Mouse (Mus musculus) hindbrain, embryonic 12.5 days (tissue): Measurements from ENCODE around the gene Rab26. TPM values are rescaled to one million over a fixed set of nuclear protein-coding genes. Genes with fewer than 3 reads are reported as not detected.

Experiments used
- ATAC-seq: fragments of 200-750 bp; cut with Nextera tagmentation; 2 replicates; pipeline ENCODE4 v1.8.0; 2017; ENCODE audit warnings: moderate TSS enrichment; ENCODE audit not compliant: low FRiP score
- H3K27ac ChIP-seq: fragments of 300-500 bp; sonication (generic); 2 replicates; pipeline ENCODE4 v1.5.1; 2016; ENCODE audit warnings: mild to moderate bottlenecking
- H3K27me3 ChIP-seq: fragments of 300-500 bp; sonication (generic); 2 replicates; pipeline ENCODE4 v1.6.1; 2016; ENCODE audit warnings: mild to moderate bottlenecking
- H3K36me3 ChIP-seq: fragments of 300-500 bp; sonication (generic); 2 replicates; pipeline ENCODE4 v1.6.1; 2016; ENCODE audit warnings: mild to moderate bottlenecking
- H3K4me1 ChIP-seq: fragments of 300-500 bp; sonication (generic); 2 replicates; pipeline ENCODE4 v1.6.1; 2016
- H3K4me2 ChIP-seq: fragments of 300-500 bp; sonication (generic); replicated peaks from 2 replicates; pipeline ENCODE4 v1.6.1; 2016; ENCODE audit warnings: mild to moderate bottlenecking
- H3K4me3 ChIP-seq: fragments of 300-500 bp; sonication (generic); 2 replicates; pipeline ENCODE4 v1.5.1; 2016; ENCODE audit warnings: mild to moderate bottlenecking
- H3K9ac ChIP-seq: fragments of 300-500 bp; sonication (generic); 2 replicates; pipeline ENCODE4 v1.6.1; 2016; ENCODE audit warnings: mild to moderate bottlenecking, moderate library complexity
- H3K9me3 ChIP-seq: fragments of 300-500 bp; sonication (generic); replicated peaks from 2 replicates; pipeline ENCODE4 v1.6.1; 2016; ENCODE audit warnings: mild to moderate bottlenecking
- WGBS: fragments of 180-500 bp; shearing (Covaris S2); methylation state at CpG from one replicate; pipeline ENCODE4 v1.1.7; 2016; 5-methylcytosine and 5-hydroxymethylcytosine counted together
- polyA plus RNA-seq: library from polyadenylated mRNA; unstranded; fragments of >200 nt; fragmentation: Nextera tagmentation; extraction: Ambion mirVana; gene quantifications from 2 replicates; pipeline ENCODE4 v1.2.1, GENCODE M21; 2016

The Rab26 gene
- polyA plus RNA-seq, 1 experiment from 2014 or later, result 2.8 TPM

- WGBS, result 28% methylated on average over 12 of the region's 12 CpGs
- H3K36me3 ChIP-seq, result no peaks in the 10 kb centered on the region
- no peak overlapping the region for H3K27ac ChIP-seq
- ATAC-seq, result no peak
- H3K4me1 ChIP-seq, result peaks cover 7% of the 10 kb centered on the region
- no peaks in the 10 kb centered on the region for H3K9me3 ChIP-seq
- H3K4me3 ChIP-seq, result no peak overlapping the region
- peak overlapping the region; percentile 7 for H3K4me2 ChIP-seq
- H3K27me3 ChIP-seq, result peaks cover 27% of the 10 kb centered on the region
- H3K9ac ChIP-seq, result no peak overlapping the region
These were observed 10.6 kb upstream of the Rab26 start for GRCm38 (mm10) chr17:24544613-24545012.

DNA sequence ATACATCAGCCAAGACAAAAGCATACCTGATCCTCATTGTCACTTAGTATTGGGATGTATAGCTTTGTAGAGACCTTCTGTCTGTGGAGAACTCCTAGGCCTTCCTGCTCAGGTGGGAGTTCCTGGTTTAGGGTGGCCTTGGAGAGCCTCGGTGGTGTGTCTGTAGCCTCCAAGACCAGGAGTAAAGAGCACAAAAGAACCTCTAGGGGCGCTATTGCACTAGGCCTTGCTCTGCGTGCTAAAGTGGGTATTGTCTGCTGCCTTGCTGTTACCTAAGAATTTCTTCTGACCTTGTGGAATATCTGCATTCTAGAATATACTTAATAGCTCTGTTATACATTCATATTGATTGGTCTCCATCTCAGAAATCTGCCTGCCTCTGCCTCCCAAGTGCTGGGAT, 6.4 kb upstream of the Rab26 start:
- no peak overlapping the region for H3K4me2 ChIP-seq
- WGBS, result 7% methylated on average over 3 of the region's 3 CpGs
- H3K36me3 ChIP-seq, result no peaks in the 10 kb centered on the region
- no peak overlapping the region for H3K9ac ChIP-seq
- H3K4me1 ChIP-seq, result peaks cover 3% of the 10 kb centered on the region
- peaks cover 6% of the 10 kb centered on the region; the same call in 1 of the 2 replicates for H3K27me3 ChIP-seq
- no peak overlapping the region for H3K4me3 ChIP-seq
- no peaks in the 10 kb centered on the region for H3K9me3 ChIP-seq
- no peak for ATAC-seq
- no peak overlapping the region for H3K27ac ChIP-seq

- no peak overlapping the region for H3K9ac ChIP-seq
- H3K4me1 ChIP-seq, result peaks cover 3% of the 10 kb centered on the region; the same call in 1 of the 2 replicates
- H3K27ac ChIP-seq, result no peak overlapping the region
- H3K4me3 ChIP-seq, result no peak overlapping the region
- H3K4me2 ChIP-seq, result no peak overlapping the region
- no peaks in the 10 kb centered on the region for H3K9me3 ChIP-seq
- no peaks in the 10 kb centered on the region for H3K36me3 ChIP-seq
- 70% methylated on average over 8 of the region's 8 CpGs for WGBS
- H3K27me3 ChIP-seq, result no peaks in the 10 kb centered on the region
- no peak for ATAC-seq
These were observed 4.9 kb upstream of the Rab26 start for GRCm38 (mm10) chr17:24538950-24539349.

DNA sequence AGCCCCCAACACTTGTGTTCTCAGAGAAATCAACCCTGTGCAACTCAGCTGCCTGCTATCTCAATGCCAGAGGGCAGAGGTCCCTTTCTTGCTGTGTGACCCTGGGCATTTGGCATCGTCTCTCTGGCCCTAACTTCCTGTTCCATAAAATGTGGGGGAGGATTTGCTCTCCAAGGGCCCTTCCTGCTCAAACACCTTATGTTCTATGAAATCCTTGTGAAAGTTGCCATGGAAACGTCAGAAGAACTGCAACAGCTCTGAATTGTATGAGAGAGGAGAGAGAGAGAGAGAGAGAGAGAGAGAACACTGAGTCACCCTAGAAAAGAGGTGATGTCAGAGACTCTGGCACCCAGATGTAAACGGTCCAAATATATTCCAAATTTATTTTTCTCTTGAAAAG, 3.5 kb upstream of the Rab26 start:
- WGBS, result 42% methylated on average over 3 of the region's 3 CpGs
- Histone ChIP-seq H3K9me3 (no peaks in the 10 kb centered on the region), H3K9ac (peak overlapping the region; percentile 8; the same call in 1 of the 2 replicates), H3K36me3 (no peaks in the 10 kb centered on the region), H3K4me2 (no peak overlapping the region), H3K4me3 (no peak overlapping the region), H3K27ac (no peak overlapping the region), H3K4me1 (peaks cover 14% of the 10 kb centered on the region), H3K27me3 (no peaks in the 10 kb centered on the region)
- ATAC-seq, result no peak

GRCm38 (mm10) chr17:24535300-24535699, 1.3 kb upstream of the Rab26 start:
- no peaks in the 10 kb centered on the region for H3K9me3 ChIP-seq

DNA sequence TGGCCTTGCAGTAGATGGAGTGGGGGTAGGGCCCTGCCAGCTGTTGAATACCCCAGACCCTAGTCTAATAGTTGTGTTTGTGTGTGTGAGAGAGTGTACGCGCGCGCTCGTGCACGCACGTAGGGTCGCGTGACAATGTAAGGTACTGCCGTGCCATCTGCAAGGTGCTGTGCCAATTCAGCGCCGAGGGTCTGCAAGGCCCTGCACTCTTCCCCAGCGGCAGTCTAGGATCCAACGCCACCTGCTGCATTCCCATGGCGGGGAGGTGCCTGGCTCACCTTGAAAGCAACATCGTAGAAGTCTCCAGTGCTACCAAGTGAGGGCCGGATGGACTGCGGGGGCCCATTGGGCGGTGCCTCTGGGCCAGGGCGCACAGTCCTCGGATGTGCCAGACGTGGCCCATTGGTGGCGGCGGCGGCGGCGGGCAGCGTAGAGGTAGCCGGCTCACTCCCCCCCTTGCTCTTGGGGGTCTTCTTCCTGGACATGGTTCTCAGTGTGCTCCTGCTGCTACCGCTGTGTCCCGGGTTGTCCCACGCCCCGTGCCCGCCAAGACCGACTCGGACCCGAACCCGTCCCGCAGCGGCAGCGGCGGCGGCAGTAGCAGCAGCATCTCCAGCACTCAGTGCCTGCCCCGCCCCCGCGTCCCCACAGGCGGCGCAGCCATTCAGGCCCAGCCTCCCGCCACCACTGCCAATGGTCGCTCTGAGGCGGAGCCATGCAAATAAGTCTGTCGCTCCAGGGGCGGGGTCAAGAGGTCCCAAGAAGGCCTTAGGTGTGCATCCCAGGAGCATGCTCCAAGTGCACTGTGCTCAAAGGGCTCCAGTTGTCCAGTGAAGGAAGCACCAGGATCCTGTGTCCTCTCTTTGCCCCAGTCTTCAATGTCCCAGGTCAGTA, 664 bp downstream of the Rab26 start:
- peak overlapping the region; percentile 29 for H3K4me3 ChIP-seq
- H3K27ac ChIP-seq, result no peak overlapping the region
- peak overlapping the region; percentile 46 for H3K9ac ChIP-seq
- H3K36me3 ChIP-seq, result 0 out of 2 replicates have a peak, but pooled peaks cover 10% of the 10 kb centered on the region
- H3K9me3 ChIP-seq, result no peaks in the 10 kb centered on the region
- peak overlapping the region; percentile 62 for H3K4me2 ChIP-seq
- ATAC-seq, result 0 out of 2 replicates have a peak, but pooled peaks have one; percentile 38
- H3K27me3 ChIP-seq, result no peaks in the 10 kb centered on the region
- H3K4me1 ChIP-seq, result peaks cover 45% of the 10 kb centered on the region
- 9% methylated on average over 40 of the region's 53 CpGs for WGBS

More at GRCm38 (mm10) chr17:24535300-24535699, 1.3 kb upstream of the Rab26 start:
- no peaks in the 10 kb centered on the region for H3K27me3 ChIP-seq
- 0 out of 2 replicates have a peak, but pooled peaks cover under 1% of the 10 kb centered on the region for H3K36me3 ChIP-seq
- no peak overlapping the region for H3K4me2 ChIP-seq
- WGBS, result 60% methylated on average over 5 of the region's 5 CpGs
- H3K4me3 ChIP-seq, result no peak overlapping the region
- no peak overlapping the region for H3K27ac ChIP-seq
- H3K4me1 ChIP-seq, result peaks cover 28% of the 10 kb centered on the region
- no peak for ATAC-seq
- H3K9ac ChIP-seq, result no peak overlapping the region

DNA sequence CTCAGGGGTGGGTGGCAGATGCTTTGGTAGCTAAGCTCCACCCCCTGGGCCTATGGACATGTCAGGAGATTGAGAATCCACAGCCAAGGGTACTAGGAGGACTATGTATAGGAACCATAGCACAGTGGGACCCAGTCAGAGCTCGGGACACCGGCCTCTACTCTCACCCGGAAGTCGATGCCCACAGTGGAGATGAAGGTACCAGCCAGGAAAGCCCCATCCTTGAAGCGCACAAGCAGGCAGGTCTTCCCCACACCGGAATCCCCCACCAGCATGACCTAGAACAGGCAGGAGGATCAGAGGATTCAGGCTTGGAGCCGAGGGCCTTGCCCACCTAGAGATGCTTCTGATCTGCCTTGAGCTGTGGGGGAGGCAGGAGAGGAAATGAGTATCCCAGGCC, 2.0 kb downstream of the Rab26 start:
- Histone ChIP-seq H3K4me2 (no peak overlapping the region), H3K9me3 (no peaks in the 10 kb centered on the region), H3K9ac (no peak overlapping the region), H3K4me3 (no peak overlapping the region), H3K4me1 (peaks cover 42% of the 10 kb centered on the region), H3K36me3 (0 out of 2 replicates have a peak, but pooled peaks cover 10% of the 10 kb centered on the region), H3K27ac (no peak overlapping the region), H3K27me3 (no peaks in the 10 kb centered on the region)
- no peak for ATAC-seq
- WGBS, result 72% methylated on average over 7 of the region's 7 CpGs

GRCm38 (mm10) chr17:24531064-24531463, 2.9 kb downstream of the Rab26 start:
- Histone ChIP-seq H3K36me3 (0 out of 2 replicates have a peak, but pooled peaks cover 10% of the 10 kb centered on the region), H3K27me3 (no peaks in the 10 kb centered on the region), H3K9me3 (no peaks in the 10 kb centered on the region), H3K4me3 (no peak overlapping the region), H3K4me2 (no peak overlapping the region), H3K9ac (no peak overlapping the region), H3K27ac (no peak overlapping the region), H3K4me1 (peaks cover 50% of the 10 kb centered on the region)
- 77% methylated on average over 3 of the region's 3 CpGs for WGBS
- no peak for ATAC-seq

- Histone ChIP-seq H3K36me3 (0 out of 2 replicates have a peak, but pooled peaks cover 10% of the 10 kb centered on the region), H3K9me3 (no peaks in the 10 kb centered on the region), H3K4me2 (peak overlapping the region; percentile 63), H3K4me1 (peaks cover 50% of the 10 kb centered on the region), H3K4me3 (no peak overlapping the region), H3K27me3 (no peaks in the 10 kb centered on the region), H3K27ac (peak overlapping the region; percentile 36; the same call in 1 of the 2 replicates), H3K9ac (peak overlapping the region; percentile 79; the same call in 1 of the 2 replicates)
- ATAC-seq, result no peak
- 39% methylated on average over 8 of the region's 8 CpGs for WGBS
These were observed 3.5 kb downstream of the Rab26 start for GRCm38 (mm10) chr17:24530361-24531050.

DNA sequence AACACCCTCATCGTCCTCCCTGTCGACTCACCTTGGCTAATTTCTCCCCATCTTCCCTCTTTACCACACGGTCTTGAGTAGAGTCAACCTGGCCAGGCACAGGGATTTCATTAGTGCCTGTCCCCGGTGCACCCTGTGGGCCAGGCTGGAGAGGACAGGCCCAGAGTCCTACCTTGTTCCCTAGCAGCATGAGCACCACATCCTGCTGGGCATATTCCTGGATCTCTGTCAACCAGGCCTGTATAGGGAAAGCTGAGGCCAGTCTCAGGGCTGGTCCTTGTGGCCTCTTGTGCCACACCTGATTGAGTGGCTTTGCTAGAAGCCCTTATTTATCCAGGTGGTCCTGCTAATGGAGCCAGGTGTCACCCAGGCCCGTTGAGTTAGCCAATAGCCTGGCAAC, 4.1 kb downstream of the Rab26 start:
- H3K4me3 ChIP-seq, result peak overlapping the region; percentile 58
- 30% methylated on average over 5 of the region's 5 CpGs for WGBS
- H3K9me3 ChIP-seq, result no peaks in the 10 kb centered on the region
- peaks cover 50% of the 10 kb centered on the region for H3K4me1 ChIP-seq
- 0 out of 2 replicates have a peak, but pooled peaks cover 10% of the 10 kb centered on the region for H3K36me3 ChIP-seq
- no peaks in the 10 kb centered on the region for H3K27me3 ChIP-seq
- H3K4me2 ChIP-seq, result peak overlapping the region; percentile 63
- peak overlapping the region; percentile 79 for H3K9ac ChIP-seq
- ATAC-seq, result no peak
- H3K27ac ChIP-seq, result peak overlapping the region; percentile 36; the same call in 1 of the 2 replicates

DNA sequence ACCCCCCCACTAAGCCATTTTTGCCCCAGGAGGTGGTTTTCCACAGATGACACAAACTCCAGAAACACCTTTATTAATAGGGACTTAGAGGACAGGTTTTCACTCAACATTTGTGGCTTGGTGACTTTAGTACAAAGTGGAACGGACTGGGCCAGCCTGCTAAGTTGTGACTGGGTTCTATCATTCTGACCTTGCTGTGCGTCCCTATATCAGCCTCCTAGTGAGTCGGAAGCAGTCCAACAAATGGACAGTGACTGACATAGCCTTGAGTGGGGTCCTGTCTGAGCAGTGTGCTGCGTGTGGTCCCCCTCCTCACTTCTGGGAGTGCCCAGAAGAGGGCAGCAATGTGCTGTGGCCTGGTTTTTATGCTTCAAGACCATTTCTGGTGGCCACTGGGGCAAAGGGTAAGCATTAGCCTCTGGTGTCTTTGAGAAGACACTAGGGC, 5.0 kb downstream of the Rab26 start:
- no peak for ATAC-seq
- peak overlapping the region; percentile 36 for H3K27ac ChIP-seq
- 2% methylated on average over 4 of the region's 4 CpGs for WGBS
- H3K27me3 ChIP-seq, result no peaks in the 10 kb centered on the region
- peak overlapping the region; percentile 63 for H3K4me2 ChIP-seq
- peaks cover 10% of the 10 kb centered on the region; the same call in 1 of the 2 replicates for H3K36me3 ChIP-seq
- H3K4me1 ChIP-seq, result peaks cover 50% of the 10 kb centered on the region
- no peaks in the 10 kb centered on the region for H3K9me3 ChIP-seq
- peak overlapping the region; percentile 58 for H3K4me3 ChIP-seq
- H3K9ac ChIP-seq, result peak overlapping the region; percentile 79

DNA sequence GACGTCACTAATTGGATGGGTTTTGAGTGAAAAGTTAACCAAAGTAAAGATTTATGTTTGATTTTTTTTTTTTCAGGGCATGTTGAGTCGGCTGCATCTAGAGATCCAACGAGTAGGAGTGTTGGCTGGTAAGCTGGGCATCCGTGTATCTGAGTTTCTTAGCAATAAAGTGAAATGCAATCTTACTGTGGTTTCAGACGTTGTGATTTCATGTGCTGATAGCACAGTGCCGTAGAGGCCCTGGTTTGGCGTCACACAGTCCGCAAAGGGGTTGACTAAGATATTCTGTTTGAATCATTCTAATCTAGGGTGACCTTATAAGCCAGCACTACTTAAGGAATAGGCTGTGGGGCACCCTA, 5.5 kb downstream of the Rab26 start:
- H3K27me3 ChIP-seq, result no peaks in the 10 kb centered on the region
- peak overlapping the region; percentile 79 for H3K9ac ChIP-seq
- peak overlapping the region; percentile 58 for H3K4me3 ChIP-seq
- WGBS, result under 1% methylated on average over 8 of the region's 8 CpGs
- no peaks in the 10 kb centered on the region for H3K9me3 ChIP-seq
- peaks cover 49% of the 10 kb centered on the region for H3K4me1 ChIP-seq
- peaks cover 10% of the 10 kb centered on the region; the same call in 1 of the 2 replicates for H3K36me3 ChIP-seq
- H3K27ac ChIP-seq, result peak overlapping the region; percentile 78
- H3K4me2 ChIP-seq, result peak overlapping the region; percentile 63
- no peak for ATAC-seq
